Mouse (Mus musculus): ENCODE measurements around the gene Snap23.

Gene Snap23

GRCm38 (mm10) chr2:120577799-120578198 is 10.3 kb downstream of the Snap23 start:
- in situ Hi-C loops (cut with MboI; ENCODE audit: unreplicated experiment in 2 of 2) = no loop called here

- in situ Hi-C loops (cut with MboI; ENCODE audit: unreplicated experiment in 2 of 2) = no loop called here
Observed at GRCm38 (mm10) chr2:120578286-120578685, 10.8 kb downstream of the Snap23 start.

- in situ Hi-C loops (cut with MboI; ENCODE audit: unreplicated experiment in 2 of 2) = no loop called here
Observed at GRCm38 (mm10) chr2:120589759-120590158, 22.3 kb downstream of the Snap23 start.

- in situ Hi-C loops (cut with MboI; ENCODE audit: unreplicated experiment in 2 of 2) = no loop called here
Observed at GRCm38 (mm10) chr2:120592227-120592626, 24.8 kb downstream of the Snap23 start.

GRCm38 (mm10) chr2:120597734-120598133 is 30.3 kb downstream of the Snap23 start:
- in situ Hi-C loops (cut with MboI; ENCODE audit: unreplicated experiment in 2 of 2) = no loop called here

- in situ Hi-C loops (cut with MboI; ENCODE audit: unreplicated experiment in 2 of 2) = no loop called here
Observed at GRCm38 (mm10) chr2:120599506-120599905, 32.0 kb downstream of the Snap23 start.

- in situ Hi-C loops (cut with MboI; ENCODE audit: unreplicated experiment in 2 of 2) = no loop called here
Observed at GRCm38 (mm10) chr2:120606021-120606690, 38.7 kb downstream of the Snap23 start.

- in situ Hi-C loops (cut with MboI; ENCODE audit: unreplicated experiment in 2 of 2) = no loop called here
Observed at GRCm38 (mm10) chr2:120608830-120609723, 41.6 kb downstream of the Snap23 start, which contains the start of the genes Haus2 and Lrrc57. Haus2 (plus strand) TSS chr2:120609383. Lrrc57 (minus strand) TSS chr2:120609520.

GRCm38 (mm10) chr2:120616279-120617163 is 49.0 kb downstream of the Snap23 start:
- in situ Hi-C loops (cut with MboI; ENCODE audit: unreplicated experiment in 2 of 2) = no loop called here

GRCm38 (mm10) chr2:120619538-120619937 is 52.1 kb downstream of the Snap23 start:
- in situ Hi-C loops (cut with MboI; ENCODE audit: unreplicated experiment in 2 of 2) = no loop called here

- in situ Hi-C loops (cut with MboI; ENCODE audit: unreplicated experiment in 2 of 2) = no loop called here
Observed at GRCm38 (mm10) chr2:120622920-120623319, 55.4 kb downstream of the Snap23 start.

- in situ Hi-C loops (cut with MboI; ENCODE audit: unreplicated experiment in 2 of 2) = no loop called here
Observed at GRCm38 (mm10) chr2:120628076-120628865, 60.8 kb downstream of the Snap23 start.

GRCm38 (mm10) chr2:120628886-120629735 is 61.6 kb downstream of the Snap23 start, which contains the start of gene Stard9:
Stard9 (plus strand) TSS chr2:120629121.
- in situ Hi-C loops (cut with MboI; ENCODE audit: unreplicated experiment in 2 of 2) = no loop called here

GRCm38 (mm10) chr2:120630246-120630645 is 62.8 kb downstream of the Snap23 start:
- in situ Hi-C loops (cut with MboI; ENCODE audit: unreplicated experiment in 2 of 2) = no loop called here

- in situ Hi-C loops (cut with MboI; ENCODE audit: unreplicated experiment in 2 of 2) = no loop called here
Observed at GRCm38 (mm10) chr2:120630655-120631054, 63.2 kb downstream of the Snap23 start.

GRCm38 (mm10) chr2:120631521-120631920 is 64.0 kb downstream of the Snap23 start:
- in situ Hi-C loops (cut with MboI; ENCODE audit: unreplicated experiment in 2 of 2) = no loop called here

GRCm38 (mm10) chr2:120631957-120632356 is 64.5 kb downstream of the Snap23 start:
- in situ Hi-C loops (cut with MboI; ENCODE audit: unreplicated experiment in 2 of 2) = no loop called here

- in situ Hi-C loops (cut with MboI; ENCODE audit: unreplicated experiment in 2 of 2) = loop anchor here (5.0 kb wide), 2 partner anchors 154 to 159 kb away; no protein-coding TSS in a partner anchor
Observed at GRCm38 (mm10) chr2:120640835-120641234, 73.4 kb downstream of the Snap23 start.

- in situ Hi-C loops (cut with MboI; ENCODE audit: unreplicated experiment in 2 of 2) = loop anchor here (5.0 kb wide), 2 partner anchors 157 to 162 kb away; no protein-coding TSS in a partner anchor
Observed at GRCm38 (mm10) chr2:120643836-120644235, 76.4 kb downstream of the Snap23 start.

All from v-Abl transformed pro-B cells (cell line).